Mouse (Mus musculus) stomach, postnatal 0 days (tissue): ENCODE results near the gene Olfr164.

Experiments
- CTCF ChIP-seq: IDR thresholded peaks from 2 replicates; pipeline ENCODE4 v1.5.1; 2016; ENCODE audit warnings: antibody characterized with exemption, low read depth, mild to moderate bottlenecking, moderate library complexity
- EP300 ChIP-seq: optimal IDR thresholded peaks from 2 replicates; pipeline ENCODE3; 2016; ENCODE audit warnings: antibody characterized with exemption

DNA sequence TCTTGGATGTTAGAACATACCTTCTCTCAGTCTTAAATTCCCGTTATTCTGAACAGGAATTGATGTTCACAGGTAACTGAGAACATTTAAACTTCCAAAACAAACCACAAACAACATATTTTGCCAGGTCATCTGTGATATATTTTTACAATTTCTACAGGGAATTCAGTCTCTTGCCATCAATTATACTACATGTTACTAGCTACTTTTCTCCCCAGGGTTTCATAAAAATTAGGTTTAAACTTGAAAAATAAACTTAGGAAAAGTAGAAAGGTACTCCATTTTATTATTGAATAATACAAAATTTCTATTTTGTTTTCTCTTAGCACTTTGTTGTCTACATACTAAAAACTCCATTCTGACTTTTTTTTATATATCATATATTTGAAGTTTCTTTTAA, at the start of gene Olfr164:
- TF ChIP-seq CTCF (no peak), EP300 (no peak)
